Mouse (Mus musculus) heart, postnatal 10 days (tissue): Measurements from ENCODE around the gene Nphp1. TPM values are rescaled to one million over a fixed set of nuclear protein-coding genes. Genes with fewer than 3 reads are reported as not detected.
A peak's percentile ranks its signal among the peaks of the same experiment; 100 is the strongest.

Experiments used
- DNase-seq, 2 experiments: peaks; one replicate each; pipeline ENCODE4 v3.0.0; 2021
- intact Hi-C: fragments of 180-260 bp; cut with DNase I; formaldehyde crosslinking; loops from one replicate; pipeline ENCODE4 v1.15.1; 2025
- total RNA-seq, 2 experiments: library from RNA; stranded (reverse); gene quantifications; 2 replicates each; pipeline ENCODE4 v1.2.3; 2021

The Nphp1 gene
- total RNA-seq, 2 experiments from 2014 or later = 10.9 to 12.3 TPM

- no peak for DNase-seq
- intact Hi-C loops = no loop called here
These were observed 36.7 kb downstream of the Nphp1 start for GRCm38 (mm10) chr2:127751849-127752610.

- DNase-seq = no peak
- intact Hi-C loops = no loop called here
These were observed 39.3 kb downstream of the Nphp1 start for GRCm38 (mm10) chr2:127749376-127749775.

GRCm38 (mm10) chr2:127748316-127748715 is 40.4 kb downstream of the Nphp1 start:
- DNase-seq = no peak
- intact Hi-C loops = no loop called here

GRCm38 (mm10) chr2:127742637-127743036 is 46.1 kb downstream of the Nphp1 start:
- no peak for DNase-seq
- intact Hi-C loops = no loop called here

GRCm38 (mm10) chr2:127740756-127741519 is 47.8 kb downstream of the Nphp1 start:
- intact Hi-C loops = no loop called here
- DNase-seq = no peak

GRCm38 (mm10) chr2:127737885-127738284 is 50.8 kb downstream of the Nphp1 start:
- DNase-seq = peak in 1 of 2 experiments; percentile 34
- intact Hi-C loops = no loop called here

GRCm38 (mm10) chr2:127736631-127737209 is 52.0 kb downstream of the Nphp1 start:
- peak; percentile 40 to 42 for DNase-seq
- intact Hi-C loops = no loop called here

GRCm38 (mm10) chr2:127735512-127736145 is 53.1 kb downstream of the Nphp1 start:
- intact Hi-C loops = no loop called here
- no peak for DNase-seq

- intact Hi-C loops = no loop called here
- no peak for DNase-seq
These were observed 53.8 kb downstream of the Nphp1 start for GRCm38 (mm10) chr2:127734889-127735288.

GRCm38 (mm10) chr2:127730301-127730997 is 58.2 kb downstream of the Nphp1 start:
- DNase-seq = no peak
- intact Hi-C loops = no loop called here

- intact Hi-C loops = no loop called here
- peak in 1 of 2 experiments; percentile 27 for DNase-seq
These were observed 59.0 kb downstream of the Nphp1 start, which contains the start of gene Mall for GRCm38 (mm10) chr2:127729671-127730070. Mall (minus strand) TSS chr2:127729932.

GRCm38 (mm10) chr2:127728661-127729450 is 59.8 kb downstream of the Nphp1 start:
- intact Hi-C loops = no loop called here
- DNase-seq = peak in 1 of 2 experiments; percentile 23

- intact Hi-C loops = no loop called here
- DNase-seq = peak in 1 of 2 experiments; percentile 27
These were observed 60.6 kb downstream of the Nphp1 start for GRCm38 (mm10) chr2:127728146-127728545.

GRCm38 (mm10) chr2:127723193-127723592 is 65.5 kb downstream of the Nphp1 start:
- DNase-seq = no peak
- intact Hi-C loops = no loop called here

GRCm38 (mm10) chr2:127722176-127722892 is 66.4 kb downstream of the Nphp1 start:
- intact Hi-C loops = no loop called here
- DNase-seq = peak; percentile 93

- intact Hi-C loops = no loop called here
- no peak for DNase-seq
These were observed 69.7 kb downstream of the Nphp1 start for GRCm38 (mm10) chr2:127718839-127719468.

GRCm38 (mm10) chr2:127714726-127715125 is 74.0 kb downstream of the Nphp1 start:
- intact Hi-C loops = no loop called here
- no peak for DNase-seq

GRCm38 (mm10) chr2:127708792-127709191 is 79.9 kb downstream of the Nphp1 start:
- no peak for DNase-seq
- intact Hi-C loops = no loop called here
